Mouse (Mus musculus) adipocyte (in vitro differentiated cells): ENCODE measurements around the gene Ell2.
A peak's percentile ranks its signal among the peaks of the same experiment; 100 is the strongest.

Source experiments
- DNase-seq: peaks from one replicate; pipeline ENCODE4 v3.0.0-alpha.2; 2016; ENCODE audit warnings: low spot score

Gene Ell2

DNA sequence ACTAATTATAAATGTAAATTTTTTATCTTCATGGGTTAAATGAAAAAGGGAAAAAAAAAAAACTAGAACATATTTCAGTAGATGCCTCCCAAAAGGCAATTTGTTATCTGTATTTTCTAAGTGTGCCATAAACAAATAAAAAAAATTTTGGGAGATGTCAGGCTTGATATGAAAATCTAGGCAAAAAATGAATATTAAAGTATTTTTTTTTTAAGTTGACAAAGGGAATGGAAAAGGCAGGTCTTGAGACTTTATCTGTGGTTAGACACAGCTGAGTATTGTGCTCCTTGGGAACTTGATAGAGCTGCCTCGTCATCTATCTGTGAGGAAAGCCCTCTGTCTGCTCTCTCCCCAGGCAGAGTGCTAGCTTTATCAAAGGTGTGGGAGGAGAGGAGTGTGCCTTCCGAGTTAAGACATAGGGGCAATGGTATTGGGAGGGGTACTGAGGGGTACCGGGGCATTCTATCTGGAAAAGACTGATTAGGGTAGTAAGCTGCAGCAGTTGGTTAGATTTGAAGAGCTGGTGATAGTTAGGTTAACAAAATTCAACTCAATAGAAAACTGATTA is 27.1 kb downstream of the Ell2 start:
- no peak for DNase-seq

DNA sequence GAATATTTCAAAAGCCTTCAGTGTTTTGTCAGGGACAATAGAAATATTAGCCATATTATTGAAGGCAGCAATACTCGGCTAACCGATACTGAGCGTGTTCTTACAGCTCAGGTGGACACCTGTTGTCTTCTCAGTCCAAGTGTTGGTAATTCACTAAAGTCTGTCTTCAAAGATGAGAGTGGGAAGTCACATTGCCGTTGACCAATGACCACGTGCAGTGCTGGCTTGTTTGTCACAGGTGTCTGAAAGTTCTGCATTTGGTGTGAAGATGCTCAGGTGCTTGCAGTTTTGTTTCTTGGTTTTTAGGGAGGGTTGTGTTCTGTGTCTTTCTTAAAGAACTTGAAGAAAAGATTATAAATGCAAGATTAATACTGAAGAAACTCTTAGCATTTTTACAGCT is 27.7 kb downstream of the Ell2 start:
- no peak for DNase-seq

DNA sequence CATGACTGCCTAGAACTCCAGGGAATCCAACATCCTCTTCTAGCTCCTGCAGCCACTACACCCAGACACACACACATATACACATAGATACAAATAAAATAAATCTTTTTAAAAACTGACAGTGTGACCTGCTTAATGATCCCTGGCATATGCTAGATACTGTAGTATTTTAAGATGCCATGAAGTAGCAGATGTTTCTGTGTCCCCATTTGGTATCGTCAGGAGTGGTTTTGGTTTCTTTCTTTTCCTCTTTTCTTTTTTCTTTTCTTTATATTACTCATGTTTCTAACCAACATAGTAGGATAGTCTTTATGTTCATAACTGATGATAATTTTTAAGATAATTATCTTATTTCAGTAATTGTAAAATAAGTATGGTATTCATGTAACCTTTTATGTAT is 29.0 kb downstream of the Ell2 start:
- DNase-seq: no peak

DNA sequence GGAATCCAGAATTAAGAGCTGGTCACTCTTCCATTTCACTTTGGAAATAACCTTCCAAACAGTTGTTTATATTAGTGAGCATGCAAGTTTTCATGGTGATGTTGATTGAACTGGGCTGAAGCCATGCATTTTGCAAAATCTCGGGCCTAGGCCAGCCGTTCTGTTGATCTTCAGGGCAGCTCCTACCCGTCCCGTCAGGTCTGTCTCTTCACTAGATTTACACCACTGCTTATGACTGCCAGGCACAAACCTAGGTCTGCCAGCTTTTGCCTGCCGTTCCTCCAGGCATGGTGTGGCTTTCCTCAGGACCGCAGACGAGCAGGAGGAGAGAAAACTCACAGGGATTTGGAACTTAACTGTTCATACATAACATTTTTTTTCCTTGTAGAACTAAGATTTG is 31.4 kb downstream of the Ell2 start:
- DNase-seq: peak; percentile 64

DNA sequence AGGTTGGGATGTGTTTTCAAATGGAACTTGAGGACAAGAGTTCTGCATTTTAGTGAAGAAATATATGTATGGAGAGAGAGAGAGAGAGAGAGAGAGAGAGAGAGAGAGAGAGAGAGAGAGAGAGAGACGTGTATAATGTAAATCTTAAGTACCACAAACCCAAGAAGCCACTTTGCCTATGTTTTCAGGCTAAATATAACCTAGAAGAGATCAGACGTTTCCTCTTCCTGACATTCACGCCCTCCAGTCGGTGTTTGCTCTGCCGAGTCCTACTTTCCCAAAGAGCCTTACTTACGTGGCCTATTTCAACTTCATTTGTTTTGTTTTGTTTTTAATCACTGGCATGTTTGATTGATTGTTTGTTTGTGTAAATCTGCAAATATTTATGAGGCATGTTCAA is 32.0 kb downstream of the Ell2 start:
- DNase-seq: no peak

DNA sequence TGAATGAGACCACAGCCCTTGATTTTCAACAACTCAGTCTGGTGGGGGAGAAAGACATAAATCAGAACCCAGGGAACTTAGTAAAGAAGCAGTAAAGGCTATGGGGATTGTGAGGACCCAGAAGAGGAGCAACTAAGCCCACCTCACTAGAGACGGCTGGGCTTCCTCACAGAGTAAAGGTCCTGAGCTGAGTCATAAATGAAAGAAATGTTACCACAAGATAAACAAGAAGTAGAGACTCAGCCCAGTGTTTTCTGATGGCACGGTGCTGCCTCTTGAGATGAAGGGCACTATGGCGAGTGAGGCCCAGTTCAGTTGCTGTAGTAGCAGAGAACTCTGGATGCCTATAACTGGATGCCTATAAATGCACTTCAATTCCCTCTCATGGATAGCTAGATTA is 32.4 kb downstream of the Ell2 start:
- DNase-seq: no peak

DNA sequence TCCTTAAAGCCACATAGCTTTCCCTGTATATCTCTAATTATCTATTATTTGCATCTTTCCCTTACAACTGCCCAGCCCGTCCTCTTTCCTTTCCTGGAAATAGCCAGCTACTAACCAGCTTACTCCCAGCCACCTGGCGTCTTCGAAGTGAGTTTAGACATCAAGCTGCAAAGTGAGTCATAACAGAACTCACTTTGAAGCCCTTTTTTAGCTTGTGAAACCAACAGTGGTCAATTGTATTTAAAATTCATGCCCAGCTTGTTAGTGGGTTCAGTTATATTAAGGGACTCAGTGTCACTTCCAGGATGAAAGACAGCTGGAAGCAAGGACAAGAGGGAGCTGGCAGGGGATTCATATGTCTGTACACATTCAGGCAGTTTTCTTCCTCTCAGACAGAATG is 33.5 kb downstream of the Ell2 start:
- no peak for DNase-seq

DNA sequence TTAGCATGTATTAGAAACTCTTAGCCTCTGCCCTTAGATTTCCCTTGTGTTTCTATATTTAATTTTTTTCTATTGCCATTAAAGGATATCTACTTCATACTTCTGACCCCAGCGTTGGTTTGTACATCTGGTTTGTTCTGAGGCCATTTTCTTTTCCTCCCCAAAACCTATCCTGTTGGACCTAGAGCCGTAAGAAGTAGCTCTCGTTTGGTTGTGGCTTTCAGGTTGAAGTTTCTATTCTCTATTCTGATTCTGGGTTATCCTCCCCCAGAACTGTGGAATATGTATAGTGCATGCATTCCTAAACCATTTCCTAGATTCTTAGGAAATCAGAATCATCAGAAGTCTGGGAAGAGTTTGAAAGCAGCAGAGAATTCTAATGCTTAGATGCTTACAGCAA is 34.6 kb downstream of the Ell2 start:
- no peak for DNase-seq

DNA sequence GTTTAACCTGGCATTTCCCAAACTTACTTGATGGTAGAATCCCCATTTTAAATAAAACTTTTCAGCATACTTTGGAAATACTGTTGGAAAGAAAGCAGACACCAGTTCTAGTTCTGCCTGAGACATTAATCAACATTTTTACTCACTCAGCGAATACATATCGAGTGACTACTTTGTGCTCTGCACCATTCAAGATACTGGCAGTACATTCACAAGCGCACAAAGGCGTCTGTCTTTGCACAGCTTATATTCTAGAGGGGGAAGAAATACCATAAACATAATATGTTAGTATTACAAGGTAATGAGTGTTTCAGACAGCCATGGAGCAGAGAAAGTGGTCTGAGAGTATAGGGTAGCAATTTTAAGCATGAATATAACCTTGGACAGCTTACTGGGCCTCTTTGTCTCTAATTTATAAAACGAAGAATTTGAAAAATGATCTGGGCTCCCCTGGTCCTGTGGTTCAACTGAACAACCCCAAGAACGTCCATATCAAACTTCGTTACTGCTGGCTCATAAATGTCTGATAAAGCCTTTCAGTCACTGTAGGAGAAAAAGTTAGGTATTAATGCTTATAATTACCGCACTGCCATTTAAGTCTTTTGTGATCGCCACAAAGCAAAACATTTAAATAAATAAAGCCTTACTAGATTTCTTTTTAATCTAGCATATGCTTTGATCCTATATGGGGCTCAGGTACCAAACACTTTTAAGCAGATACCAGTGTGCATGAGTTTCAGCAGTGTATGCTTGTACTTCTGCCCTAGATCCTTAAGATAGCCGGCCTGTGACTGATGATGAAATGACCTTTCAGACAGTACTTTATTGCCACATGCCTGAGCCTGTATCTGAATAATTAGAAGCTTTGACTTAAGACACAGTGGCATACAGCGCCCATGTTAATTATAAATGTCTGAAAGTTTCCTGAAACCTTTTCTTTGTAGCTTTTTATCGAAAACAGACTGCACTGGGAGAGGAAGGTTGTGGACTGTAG is 35.5 kb downstream of the Ell2 start:
- DNase-seq: peak; percentile 58

DNA sequence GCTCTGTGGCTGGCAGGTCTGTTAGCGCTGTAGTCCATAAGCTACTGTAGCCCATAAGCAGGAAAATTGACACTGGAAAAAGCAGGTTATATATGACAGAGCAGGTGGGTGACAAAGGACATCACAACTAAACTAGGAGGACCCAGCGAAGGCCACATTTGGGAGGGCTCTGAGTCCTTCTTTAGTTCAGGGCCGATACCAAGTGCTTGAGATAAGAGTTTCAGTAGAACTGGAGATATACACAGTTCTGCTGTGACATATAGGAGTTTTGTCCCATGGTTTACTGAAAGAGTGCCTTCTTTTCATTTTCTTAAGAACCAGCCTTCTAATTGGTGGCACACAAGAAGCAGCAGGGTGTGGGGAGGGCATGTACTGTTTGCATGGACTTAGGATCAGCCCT is 36.4 kb downstream of the Ell2 start:
- no peak for DNase-seq

DNA sequence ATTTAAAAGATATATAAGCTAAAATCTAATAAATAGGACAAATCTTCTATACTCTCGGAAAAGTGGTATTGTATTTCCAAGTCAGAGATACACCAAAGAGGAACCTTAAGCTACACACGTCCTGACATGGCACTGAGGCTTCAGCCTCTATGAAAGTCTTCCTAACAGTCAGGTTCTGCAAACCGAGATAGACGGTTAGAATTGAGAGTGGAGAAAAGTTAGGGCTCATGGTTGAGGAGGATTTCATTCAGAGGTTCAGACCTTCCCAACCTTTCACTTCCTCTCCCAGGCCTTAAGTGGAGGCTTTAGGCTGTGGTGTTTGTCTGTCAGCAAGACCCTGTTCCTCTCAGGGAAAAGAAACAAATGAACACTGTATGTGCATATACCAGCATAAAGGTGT is 37.5 kb downstream of the Ell2 start:
- DNase-seq: no peak

DNA sequence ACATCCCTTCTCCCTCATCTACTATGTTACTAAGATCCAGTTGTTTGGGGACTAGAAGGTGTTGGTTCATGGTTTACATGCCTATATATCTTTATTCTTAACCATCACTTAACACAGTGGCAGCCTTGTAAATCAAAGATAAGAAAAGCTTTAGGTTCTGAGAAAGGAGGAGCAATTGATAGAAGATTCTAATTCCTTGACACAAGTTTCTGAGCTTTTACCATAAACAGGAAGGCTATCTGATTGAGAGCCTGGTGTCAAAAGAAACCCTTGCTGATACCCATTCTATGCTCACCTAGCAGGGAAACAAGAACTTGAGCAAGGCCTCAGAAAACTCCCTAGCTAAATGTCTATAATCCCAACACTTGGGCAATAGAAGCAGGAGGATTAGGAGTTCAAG is 38.8 kb downstream of the Ell2 start:
- DNase-seq: no peak

DNA sequence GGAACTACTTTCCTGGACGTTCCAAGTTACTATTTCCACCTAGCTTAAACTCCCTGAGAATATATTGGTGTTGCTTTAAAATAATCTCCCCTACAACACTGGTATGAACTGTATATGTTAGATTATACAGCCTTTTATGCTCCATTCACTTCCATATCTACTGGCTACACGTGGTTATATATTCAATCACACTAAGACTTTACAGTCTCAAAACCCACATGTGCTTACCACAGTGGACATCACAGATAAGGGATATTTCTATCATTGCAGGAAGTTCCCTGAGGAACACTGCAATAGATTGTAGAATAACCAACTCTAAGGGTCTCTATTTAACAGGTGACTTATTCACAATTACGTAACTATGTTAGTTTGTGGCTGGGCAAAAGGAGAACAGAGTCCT is 40.7 kb downstream of the Ell2 start:
- no peak for DNase-seq

DNA sequence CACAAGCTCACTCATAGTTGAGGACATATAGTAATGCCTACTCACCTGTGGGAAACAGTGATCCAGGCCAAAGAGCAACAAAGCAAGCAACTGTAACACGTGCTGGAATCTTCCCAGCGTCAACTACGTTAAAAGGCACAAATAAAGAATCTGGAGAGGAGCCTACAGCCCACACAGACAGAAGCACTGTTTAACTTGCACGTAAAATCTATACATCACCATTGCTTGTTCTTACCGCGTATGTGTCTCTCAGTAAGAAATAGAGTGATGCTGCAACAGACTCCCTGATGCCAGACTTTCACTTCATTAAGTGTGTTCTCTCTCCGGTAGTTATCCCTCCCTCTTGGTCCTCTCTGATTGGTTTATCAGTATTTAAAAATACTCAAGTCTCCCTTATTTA is 42.1 kb downstream of the Ell2 start:
- no peak for DNase-seq

DNA sequence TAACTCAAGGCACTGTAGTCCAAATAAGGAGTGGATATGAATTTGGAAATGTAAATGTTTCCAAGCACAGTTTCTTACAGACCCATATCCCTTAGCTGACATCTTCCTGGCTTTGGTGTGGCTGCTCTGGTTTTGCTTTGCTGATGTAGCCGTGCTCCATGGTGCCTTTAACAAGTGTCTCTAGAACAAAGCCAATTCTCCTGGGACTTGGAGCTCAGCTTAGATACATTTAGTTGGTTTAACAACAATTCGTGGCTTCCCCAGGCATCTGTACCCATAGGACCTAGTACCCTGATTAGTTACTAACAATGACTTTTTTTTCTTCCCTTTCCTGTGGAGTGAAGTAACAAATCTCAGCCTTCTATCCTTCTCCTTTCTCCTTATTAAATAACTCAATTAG is 44.2 kb downstream of the Ell2 start:
- DNase-seq: no peak

DNA sequence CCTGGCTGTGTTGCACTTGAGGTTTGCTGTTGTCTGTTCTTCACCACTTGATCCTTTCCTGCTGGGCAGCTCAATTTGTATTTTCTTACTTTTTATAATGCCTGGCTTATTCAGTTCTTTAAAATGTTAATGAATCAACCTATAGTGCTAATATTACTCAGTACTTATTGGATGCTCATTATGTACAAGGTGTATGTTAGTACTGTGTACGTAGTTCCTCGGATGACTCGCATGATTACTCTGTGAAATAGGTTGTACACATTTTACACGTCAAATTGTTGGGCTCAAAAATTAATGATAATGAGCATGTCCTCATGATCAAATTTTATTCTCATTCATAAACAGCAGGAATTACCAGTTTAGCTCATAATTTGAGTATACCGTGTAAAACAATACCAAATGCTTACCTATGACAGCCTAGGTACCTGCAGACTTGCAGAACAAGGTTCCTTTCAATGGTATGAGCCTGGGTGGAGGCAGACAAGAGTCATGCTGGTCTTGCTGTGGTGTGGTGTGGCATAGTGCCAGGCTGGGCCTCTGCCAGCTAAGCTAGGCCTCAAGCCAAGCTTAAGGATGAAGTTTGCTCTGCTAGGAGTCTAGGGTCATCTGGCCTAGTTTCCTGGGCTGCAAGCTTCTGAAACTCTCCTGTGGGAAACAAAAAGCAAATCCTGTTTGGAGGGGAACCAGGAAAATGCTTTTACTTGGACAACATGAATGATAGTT is 45.8 kb downstream of the Ell2 start:
- DNase-seq: peak; percentile 96

DNA sequence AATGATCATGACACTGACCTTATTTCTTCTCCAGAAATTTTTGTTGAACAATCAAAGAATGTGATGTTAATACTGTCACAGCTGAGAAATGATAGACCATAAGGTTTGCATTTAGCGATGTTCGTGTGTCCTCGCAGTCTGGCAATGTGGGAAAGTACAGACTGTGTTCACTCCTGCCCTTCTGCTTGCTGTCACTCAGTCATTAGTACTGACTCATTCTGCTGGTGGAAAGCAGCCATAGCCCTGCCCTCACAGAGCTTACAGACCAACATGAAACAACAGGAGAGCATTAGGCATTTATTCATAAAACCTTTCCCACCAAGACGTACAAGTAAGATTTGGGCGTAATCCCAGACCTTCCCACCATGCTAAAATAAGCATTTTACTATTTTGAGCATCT is 47.8 kb downstream of the Ell2 start:
- peak; percentile 69 for DNase-seq

DNA sequence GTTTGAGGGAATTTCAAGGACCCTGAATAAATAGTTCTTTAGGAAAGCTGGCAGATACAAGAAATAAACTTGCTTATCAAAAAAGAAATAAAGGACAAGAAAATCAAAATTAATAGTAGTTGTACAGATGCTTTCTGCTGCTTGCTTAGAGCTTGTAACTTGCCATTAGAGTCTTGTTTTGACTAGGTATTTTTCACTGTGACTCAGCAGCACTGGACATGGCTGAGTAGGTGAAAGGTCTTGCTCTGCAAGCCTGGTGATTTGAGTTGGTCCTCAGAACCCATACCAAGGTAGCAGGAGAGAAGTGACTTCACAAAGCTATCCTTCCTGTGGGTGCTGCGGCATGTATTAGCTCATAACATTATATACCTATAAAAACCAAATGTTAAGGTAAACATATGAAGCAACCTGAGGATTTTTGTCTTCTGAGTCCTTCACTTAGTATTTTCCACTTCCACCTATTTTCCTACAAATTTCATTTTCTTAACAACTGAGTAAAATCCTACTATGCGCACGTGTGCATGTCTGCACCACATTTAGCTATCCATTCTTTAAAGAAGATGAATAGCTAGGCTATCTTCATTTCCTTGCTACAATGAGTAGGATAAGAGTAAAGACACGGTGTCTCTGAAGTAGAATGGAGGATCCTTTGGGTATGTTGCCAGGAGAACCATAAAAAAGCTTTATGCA is 54.4 kb downstream of the Ell2 start:
- peak; percentile 73 for DNase-seq

DNA sequence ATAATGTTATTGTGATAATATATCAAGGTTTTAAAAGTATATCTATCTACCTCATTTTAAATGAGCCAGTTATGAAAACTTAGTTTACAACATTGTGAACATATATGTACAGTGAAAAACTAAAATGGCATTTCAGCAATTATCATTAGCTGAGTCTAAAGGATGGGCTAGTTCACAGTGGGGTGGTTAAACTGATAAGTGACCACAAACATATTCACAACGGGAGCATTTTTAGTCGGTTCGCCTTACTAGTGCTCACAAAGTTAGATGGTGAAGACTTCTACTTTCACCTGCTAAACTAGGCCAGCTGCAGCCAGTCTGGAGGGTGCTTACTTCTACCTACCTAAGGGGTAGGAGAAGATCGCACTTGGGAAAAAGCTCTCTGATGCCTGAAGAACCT is 56.2 kb downstream of the Ell2 start:
- DNase-seq: no peak

DNA sequence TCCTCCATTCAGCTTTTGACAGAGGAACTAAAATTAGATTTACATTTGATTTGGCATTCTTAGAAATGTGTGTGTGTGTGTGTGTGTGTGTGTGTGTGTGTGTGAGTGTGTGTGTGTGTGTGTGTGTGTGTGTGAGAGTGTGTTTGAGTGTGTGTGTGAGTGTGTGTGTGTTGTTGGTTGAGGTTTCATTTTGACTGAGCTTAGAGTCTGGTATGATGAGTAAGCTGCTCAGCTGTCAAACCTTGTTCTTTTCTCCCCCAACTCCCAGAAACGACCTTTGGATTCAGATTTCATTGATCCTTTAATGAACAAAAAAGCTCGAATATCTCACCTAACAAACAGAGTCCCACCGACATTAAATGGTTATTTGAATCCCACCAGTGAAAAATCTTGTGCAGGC is 56.7 kb downstream of the Ell2 start:
- DNase-seq: no peak

DNA sequence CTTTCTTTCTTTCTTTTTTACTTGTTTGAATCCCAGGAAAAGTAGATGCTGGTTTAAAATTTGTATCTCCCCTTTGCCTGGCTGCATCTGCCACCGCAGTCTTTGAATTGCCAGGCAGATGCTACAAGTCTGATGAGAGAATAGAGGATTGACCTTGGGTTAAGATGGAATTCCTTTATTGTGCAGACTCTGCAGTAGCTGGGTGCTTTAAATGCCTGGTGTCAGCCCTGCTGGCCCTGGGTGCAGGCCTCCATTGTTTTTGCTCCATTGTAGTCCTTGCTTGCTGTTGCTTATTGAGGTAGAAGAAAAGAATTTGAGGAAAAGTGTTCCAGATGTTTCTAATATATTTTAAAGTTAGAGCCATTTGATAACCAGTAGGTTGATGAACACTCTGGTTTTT is 59.2 kb downstream of the Ell2 start:
- DNase-seq: no peak

DNA sequence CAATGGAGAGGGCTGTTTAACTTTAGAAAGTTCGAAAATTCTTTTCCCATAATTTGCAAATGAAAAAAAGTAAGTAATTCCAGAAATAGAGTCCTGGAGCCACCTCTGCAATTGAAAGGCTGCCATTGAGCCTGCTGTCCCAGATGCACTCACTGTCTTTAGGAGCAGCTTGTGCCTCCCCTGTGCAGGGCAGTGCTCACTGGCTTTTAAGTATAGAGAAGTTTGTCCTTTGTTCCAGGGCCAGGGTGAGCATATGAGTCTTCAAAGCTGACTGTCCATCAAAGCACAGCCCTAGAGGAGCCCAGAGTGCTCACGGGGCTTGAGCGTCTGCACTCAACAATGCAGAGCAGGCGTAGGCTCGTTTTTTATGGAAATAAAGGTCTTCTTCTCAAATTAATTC is 59.7 kb downstream of the Ell2 start:
- DNase-seq: no peak

DNA sequence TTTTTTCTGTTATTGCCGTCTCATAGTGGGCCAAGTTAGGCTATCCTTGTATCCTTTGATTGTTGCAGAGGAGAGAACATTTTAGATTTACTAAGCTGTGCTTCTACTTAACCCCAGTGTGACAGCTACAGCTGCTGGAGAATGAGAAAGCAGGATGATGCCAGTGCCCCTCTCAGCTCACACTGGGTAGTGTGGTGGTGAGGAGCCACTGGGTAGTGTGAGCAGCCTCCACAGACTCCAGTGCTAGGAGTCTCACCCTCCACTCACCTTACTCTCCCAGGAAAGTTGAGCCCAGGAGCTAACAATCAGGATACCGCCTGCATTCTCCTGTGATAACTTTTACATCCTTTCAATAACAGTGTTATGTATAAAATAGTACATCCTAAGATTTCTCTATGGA is 60.4 kb downstream of the Ell2 start:
- no peak for DNase-seq
